Mouse (Mus musculus): Measurements from ENCODE around the gene Etv6. TPM values are rescaled to one million over a fixed set of nuclear protein-coding genes. Genes with fewer than 3 reads are reported as not detected.

Etv6 gene
- polyA plus RNA-seq, 1 experiment from 2014 or later = 17.8 TPM

- H3K27ac ChIP-seq = no peak overlapping the region
- WGBS = 98% methylated on average over 1 of the region's 1 CpGs
- no peaks in the 10 kb centered on the region for H3K9me3 ChIP-seq (replicated peaks)
- H3K27me3 ChIP-seq (ENCODE audit: low read depth, poor library complexity, severe bottlenecking) = no peaks in the 10 kb centered on the region
- no peak overlapping the region for H3K4me3 ChIP-seq
- H3K36me3 ChIP-seq = peaks cover 30% of the 10 kb centered on the region
- H3K4me1 ChIP-seq = no peaks in the 10 kb centered on the region
- no peak for DNase-seq (ENCODE audit: low spot score)
Measured at GRCm38 (mm10) chr6:134109675-134110074, 74.2 kb downstream of the Etv6 start.

- no peaks in the 10 kb centered on the region for H3K4me1 ChIP-seq
- H3K9me3 ChIP-seq (replicated peaks) = no peaks in the 10 kb centered on the region
- no peaks in the 10 kb centered on the region for H3K27me3 ChIP-seq (ENCODE audit: low read depth, poor library complexity, severe bottlenecking)
- H3K36me3 ChIP-seq = peaks cover 32% of the 10 kb centered on the region
- no peak overlapping the region for H3K4me3 ChIP-seq
- H3K27ac ChIP-seq = no peak overlapping the region
- WGBS = 95% methylated on average over 5 of the region's 5 CpGs
- DNase-seq (ENCODE audit: low spot score) = no peak
Measured at GRCm38 (mm10) chr6:134110206-134110605, 74.7 kb downstream of the Etv6 start.

- no peak overlapping the region for H3K4me3 ChIP-seq
- no peaks in the 10 kb centered on the region for H3K27me3 ChIP-seq (ENCODE audit: low read depth, poor library complexity, severe bottlenecking)
- H3K27ac ChIP-seq = no peak overlapping the region
- H3K4me1 ChIP-seq = no peaks in the 10 kb centered on the region
- peaks cover 44% of the 10 kb centered on the region for H3K36me3 ChIP-seq
- 79% methylated on average over 8 of the region's 8 CpGs for WGBS
- H3K9me3 ChIP-seq (replicated peaks) = no peaks in the 10 kb centered on the region
- no peak for DNase-seq (ENCODE audit: low spot score)
Measured at GRCm38 (mm10) chr6:134111599-134111998, 76.1 kb downstream of the Etv6 start.

GRCm38 (mm10) chr6:134112753-134113152 is 77.3 kb downstream of the Etv6 start:
- Histone ChIP-seq H3K27ac (no peak overlapping the region), H3K4me1 (peaks cover 9% of the 10 kb centered on the region; the same call in 1 of the 2 replicates), H3K36me3 (peaks cover 39% of the 10 kb centered on the region), H3K9me3 (replicated peaks) (no peaks in the 10 kb centered on the region), H3K4me3 (no peak overlapping the region), H3K27me3 (ENCODE audit: low read depth, poor library complexity, severe bottlenecking) (no peaks in the 10 kb centered on the region)
- WGBS = 94% methylated on average over 8 of the region's 8 CpGs
- DNase-seq (ENCODE audit: low spot score) = no peak

GRCm38 (mm10) chr6:134113168-134113567 is 77.7 kb downstream of the Etv6 start:
- H3K27me3 ChIP-seq (ENCODE audit: low read depth, poor library complexity, severe bottlenecking) = no peaks in the 10 kb centered on the region
- H3K36me3 ChIP-seq = peaks cover 37% of the 10 kb centered on the region
- no peaks in the 10 kb centered on the region for H3K9me3 ChIP-seq (replicated peaks)
- H3K4me1 ChIP-seq = peaks cover 10% of the 10 kb centered on the region
- DNase-seq (ENCODE audit: low spot score) = no peak
- no peak overlapping the region for H3K27ac ChIP-seq
- H3K4me3 ChIP-seq = no peak overlapping the region
- WGBS = 78% methylated on average over 2 of the region's 2 CpGs

- Histone ChIP-seq H3K36me3 (peaks cover 18% of the 10 kb centered on the region), H3K9me3 (replicated peaks) (no peaks in the 10 kb centered on the region), H3K4me1 (peaks cover 26% of the 10 kb centered on the region), H3K4me3 (no peak overlapping the region), H3K27ac (no peak overlapping the region), H3K27me3 (ENCODE audit: low read depth, poor library complexity, severe bottlenecking) (no peaks in the 10 kb centered on the region)
- DNase-seq (ENCODE audit: low spot score) = no peak
- whole genome bisulfite sequencing = 90% methylated on average over 14 of the region's 14 CpGs
Measured at GRCm38 (mm10) chr6:134115219-134115968, 79.9 kb downstream of the Etv6 start.

- WGBS = 73% methylated on average over 13 of the region's 13 CpGs
- H3K4me1 ChIP-seq = peaks cover 26% of the 10 kb centered on the region
- H3K9me3 ChIP-seq (replicated peaks) = no peaks in the 10 kb centered on the region
- peaks cover 15% of the 10 kb centered on the region for H3K36me3 ChIP-seq
- DNase-seq (ENCODE audit: low spot score) = no peak
- H3K27ac ChIP-seq = no peak overlapping the region
- no peak overlapping the region for H3K4me3 ChIP-seq
- H3K27me3 ChIP-seq (ENCODE audit: low read depth, poor library complexity, severe bottlenecking) = no peaks in the 10 kb centered on the region
Measured at GRCm38 (mm10) chr6:134117380-134117938, 82.0 kb downstream of the Etv6 start.

GRCm38 (mm10) chr6:134118506-134118905 is 83.0 kb downstream of the Etv6 start:
- H3K4me1 ChIP-seq = peaks cover 26% of the 10 kb centered on the region
- WGBS = 71% methylated on average over 5 of the region's 5 CpGs
- H3K9me3 ChIP-seq (replicated peaks) = no peaks in the 10 kb centered on the region
- no peak overlapping the region for H3K27ac ChIP-seq
- no peaks in the 10 kb centered on the region for H3K27me3 ChIP-seq (ENCODE audit: low read depth, poor library complexity, severe bottlenecking)
- peaks cover 15% of the 10 kb centered on the region for H3K36me3 ChIP-seq
- DNase-seq (ENCODE audit: low spot score) = no peak
- no peak overlapping the region for H3K4me3 ChIP-seq

- H3K4me1 ChIP-seq = peaks cover 26% of the 10 kb centered on the region
- H3K27ac ChIP-seq = no peak overlapping the region
- H3K36me3 ChIP-seq = peaks cover 18% of the 10 kb centered on the region
- DNase-seq (ENCODE audit: low spot score) = no peak
- H3K4me3 ChIP-seq = no peak overlapping the region
- H3K9me3 ChIP-seq (replicated peaks) = no peaks in the 10 kb centered on the region
- WGBS = 19% methylated on average over 4 of the region's 4 CpGs
- no peaks in the 10 kb centered on the region for H3K27me3 ChIP-seq (ENCODE audit: low read depth, poor library complexity, severe bottlenecking)
Measured at GRCm38 (mm10) chr6:134119136-134119535, 83.6 kb downstream of the Etv6 start.

GRCm38 (mm10) chr6:134120227-134120626 is 84.7 kb downstream of the Etv6 start:
- peaks cover 26% of the 10 kb centered on the region for H3K4me1 ChIP-seq
- peaks cover 22% of the 10 kb centered on the region for H3K36me3 ChIP-seq
- WGBS = 85% methylated on average over 4 of the region's 4 CpGs
- no peaks in the 10 kb centered on the region for H3K9me3 ChIP-seq (replicated peaks)
- no peak for DNase-seq (ENCODE audit: low spot score)
- no peak overlapping the region for H3K27ac ChIP-seq
- H3K4me3 ChIP-seq = no peak overlapping the region
- H3K27me3 ChIP-seq (ENCODE audit: low read depth, poor library complexity, severe bottlenecking) = no peaks in the 10 kb centered on the region

- WGBS = 89% methylated on average over 12 of the region's 12 CpGs
Measured at GRCm38 (mm10) chr6:134120712-134121111, 85.2 kb downstream of the Etv6 start.

GRCm38 (mm10) chr6:134122945-134123344 is 87.4 kb downstream of the Etv6 start:
- H3K9me3 ChIP-seq (replicated peaks) = no peaks in the 10 kb centered on the region
- no peaks in the 10 kb centered on the region for H3K27me3 ChIP-seq (ENCODE audit: low read depth, poor library complexity, severe bottlenecking)
- WGBS = 93% methylated on average over 5 of the region's 5 CpGs
- H3K36me3 ChIP-seq = 0 out of 2 replicates have a peak, but pooled peaks cover 9% of the 10 kb centered on the region
- DNase-seq (ENCODE audit: low spot score) = no peak
- no peak overlapping the region for H3K4me3 ChIP-seq
- H3K4me1 ChIP-seq = peaks cover 23% of the 10 kb centered on the region
- H3K27ac ChIP-seq = no peak overlapping the region

More at GRCm38 (mm10) chr6:134120712-134121111, 85.2 kb downstream of the Etv6 start:
- DNase-seq (ENCODE audit: low spot score) = no peak
- H3K36me3 ChIP-seq = peaks cover 17% of the 10 kb centered on the region; the same call in 1 of the 2 replicates
- peaks cover 26% of the 10 kb centered on the region for H3K4me1 ChIP-seq
- no peaks in the 10 kb centered on the region for H3K9me3 ChIP-seq (replicated peaks)
- no peak overlapping the region for H3K4me3 ChIP-seq
- no peaks in the 10 kb centered on the region for H3K27me3 ChIP-seq (ENCODE audit: low read depth, poor library complexity, severe bottlenecking)
- no peak overlapping the region for H3K27ac ChIP-seq

GRCm38 (mm10) chr6:134123474-134123873 is 88.0 kb downstream of the Etv6 start:
- no peak for DNase-seq (ENCODE audit: low spot score)
- Histone ChIP-seq H3K9me3 (replicated peaks) (no peaks in the 10 kb centered on the region), H3K4me1 (peaks cover 25% of the 10 kb centered on the region), H3K36me3 (peaks cover 10% of the 10 kb centered on the region; the same call in 1 of the 2 replicates), H3K4me3 (no peak overlapping the region), H3K27me3 (ENCODE audit: low read depth, poor library complexity, severe bottlenecking) (no peaks in the 10 kb centered on the region), H3K27ac (no peak overlapping the region)
- WGBS = 85% methylated on average over 7 of the region's 7 CpGs
